Mouse (Mus musculus) brain, embryonic 14.5 days (tissue): ENCODE results near the gene Cep68.

Source experiments
- CTCF ChIP-seq: fragments of 200-500 bp; IDR thresholded peaks from 2 replicates; pipeline ENCODE4 v1.5.1; 2012; ENCODE audit warnings: inconsistent platforms, mild to moderate bottlenecking, moderate library complexity, borderline replicate concordance; ENCODE audit not compliant: insufficient read depth, insufficient read length; ENCODE audit errors: extremely low read depth
- POLR2A ChIP-seq: fragments of 200-500 bp; IDR thresholded peaks from 2 replicates; pipeline ENCODE4 v1.6.1; 2012; ENCODE audit warnings: mild to moderate bottlenecking, inconsistent platforms, borderline replicate concordance; ENCODE audit not compliant: poor library complexity, insufficient read depth, insufficient read length, severe bottlenecking; ENCODE audit errors: extremely low read depth

GRCm38 (mm10) chr11:20248840-20249239 lies 389 bp downstream of the Cep68 start:
- TF ChIP-seq CTCF (no peak), POLR2A (no peak)
